Mouse (Mus musculus) spleen, postnatal 0 days (tissue): ENCODE measurements around the gene Zyg11b. TPM values are rescaled to one million over a fixed set of nuclear protein-coding genes. Genes with fewer than 3 reads are reported as not detected.

Experiments
- polyA plus RNA-seq: library from polyadenylated mRNA; unstranded; fragments of >200 nt; fragmentation: Nextera tagmentation; extraction: Ambion mirVana; gene quantifications from 2 replicates; pipeline ENCODE4 v1.2.1, GENCODE M21; 2015

Gene Zyg11b
- polyA plus RNA-seq: 4.3 and 5.2 TPM in 2 replicates

DNA sequence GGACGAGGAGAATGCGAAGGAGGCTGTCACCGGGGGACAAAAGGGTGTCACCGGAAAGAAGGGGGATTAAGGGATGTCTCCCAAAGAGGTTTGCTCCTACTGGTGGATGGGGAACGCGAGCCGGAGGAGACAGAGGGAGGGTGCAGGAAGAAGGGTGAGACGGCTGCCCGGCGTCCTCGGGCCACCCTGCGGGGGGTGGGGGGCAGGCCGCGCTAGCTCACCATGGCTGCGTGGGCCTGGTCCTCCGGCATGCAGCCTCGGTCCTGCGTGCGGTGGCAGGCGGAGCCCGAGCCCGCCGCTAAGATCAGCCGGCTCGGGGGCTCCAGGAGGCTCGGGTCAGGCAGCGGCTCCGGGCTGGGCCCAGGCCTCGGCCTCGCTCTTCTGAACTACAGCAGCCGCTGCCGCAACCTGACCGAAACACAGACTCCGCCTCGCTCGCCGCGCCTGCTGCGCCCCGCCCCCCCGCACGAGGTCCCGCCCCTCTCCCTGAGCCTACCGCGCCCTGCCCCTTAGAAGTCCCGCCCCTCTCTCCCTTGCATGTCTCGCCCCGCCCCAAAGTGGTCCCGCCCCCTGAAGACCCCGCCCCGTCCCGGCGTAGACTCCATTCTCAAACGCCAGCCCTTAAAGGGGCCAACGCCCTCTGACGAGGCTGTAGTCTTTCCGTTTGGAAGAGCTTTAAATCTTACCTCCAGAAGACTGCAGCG, at the start of gene Zyg11b:
Gene Zyg11b, minus strand, starts transcription at position 427 of the 704 bp plus-strand sequence.

DNA sequence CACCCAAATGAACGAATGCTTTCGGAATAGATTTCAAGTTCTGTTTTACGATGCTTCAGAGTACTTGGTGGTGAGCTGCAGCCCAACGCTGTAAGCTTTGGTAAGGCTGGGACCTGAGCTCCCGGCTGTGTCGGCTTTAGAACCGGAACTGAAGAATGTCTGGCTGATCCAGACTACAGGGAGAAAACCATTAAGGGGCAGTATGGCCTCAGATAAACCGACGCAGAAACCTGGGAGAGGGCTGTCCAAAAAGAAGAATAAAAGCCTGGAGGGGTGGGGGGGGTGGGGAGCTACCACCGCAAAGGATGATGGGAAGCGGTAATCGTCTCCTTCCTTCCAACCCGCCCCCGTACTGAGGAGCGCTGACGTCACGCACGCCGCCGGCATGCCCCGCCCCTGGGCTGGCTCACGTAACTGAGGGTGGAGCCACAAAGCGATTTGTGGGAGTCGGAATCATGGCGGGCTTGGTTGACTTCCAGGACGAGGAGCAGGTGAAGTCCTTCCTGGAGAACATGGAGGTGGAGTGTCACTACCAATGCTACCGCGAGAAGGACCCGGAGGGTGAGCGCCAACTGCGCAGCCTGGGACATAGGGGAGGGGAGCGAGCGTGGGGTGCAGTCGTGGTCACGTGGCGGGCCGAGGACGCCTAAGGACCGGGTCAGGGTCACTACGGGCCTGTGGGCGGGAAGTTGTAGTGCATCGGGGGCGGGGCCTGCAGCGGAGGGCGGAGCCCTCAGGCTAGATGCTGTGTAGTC, 27.0 kb upstream of the Zyg11b start, which contains the start of gene Coa7:
Gene Coa7, plus strand, starts transcription at position 411 of the 755 bp plus-strand sequence.

DNA sequence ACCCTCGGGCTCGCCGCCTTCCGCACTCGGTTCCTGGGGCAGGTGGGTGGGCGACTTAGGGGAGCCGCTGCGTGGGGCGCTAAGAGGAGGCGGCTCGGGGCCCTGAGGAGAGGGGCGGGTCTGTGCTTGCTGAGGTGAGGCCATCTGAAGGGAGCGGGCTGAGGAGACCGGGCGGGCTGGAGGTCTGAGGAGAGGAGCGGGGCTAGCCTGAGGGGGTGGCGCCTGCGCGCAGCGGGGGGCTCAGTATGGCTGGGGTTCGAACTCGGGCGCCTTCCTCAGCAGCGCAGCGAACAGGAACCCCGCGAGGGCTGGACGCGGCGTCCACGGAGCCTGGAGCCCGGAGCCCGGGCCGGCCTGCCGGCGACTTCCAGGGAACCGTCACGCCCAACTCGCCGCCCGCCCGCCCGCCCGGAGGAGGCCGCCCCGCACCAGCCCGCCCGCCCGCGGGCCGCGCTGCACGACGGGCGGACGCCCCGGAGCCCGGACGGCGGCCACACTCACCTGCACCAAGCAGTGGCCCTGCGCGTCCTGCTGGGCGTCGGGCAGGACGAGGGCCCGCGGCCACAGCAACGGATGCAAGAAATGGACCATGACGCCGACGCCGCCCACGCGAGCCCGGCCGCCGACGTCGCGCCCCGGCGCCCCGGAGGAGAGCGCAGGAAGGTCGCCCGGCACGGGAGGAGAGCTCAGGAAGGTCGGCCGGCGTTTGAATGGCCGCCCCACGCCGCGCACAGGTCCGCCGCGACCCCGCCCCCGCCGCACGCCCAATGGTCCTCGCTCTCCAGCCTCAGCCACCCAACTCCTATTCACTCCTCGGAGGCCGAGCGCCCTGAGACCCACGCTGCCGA, 83.3 kb downstream of the Zyg11b start, which contains the start of gene Zyg11a:
Gene Zyg11a, minus strand, starts transcription at position 717 of the 848 bp plus-strand sequence.

Other genes with a start within 250 kb of the Zyg11b start
- gene Podn, start 204.7 kb downstream of the Zyg11b start, polyA plus RNA-seq: 1.5 and 2.7 TPM in 2 replicates
- 135 and 145 TPM in 2 replicates for gene Scp2, start 156.1 kb downstream of the Zyg11b start, polyA plus RNA-seq
- gene Echdc2, start 135.7 kb downstream of the Zyg11b start, polyA plus RNA-seq: 2.8 and 3.4 TPM in 2 replicates
- gene Zyg11a, start 83.0 kb downstream of the Zyg11b start, polyA plus RNA-seq: not detected in 2 replicates
- 24.8 and 25.3 TPM in 2 replicates for gene Coa7, start 27.0 kb upstream of the Zyg11b start, polyA plus RNA-seq
- not detected in 2 replicates for gene Shisal2a, start 82.3 kb upstream of the Zyg11b start, polyA plus RNA-seq
- 11.6 and 13.9 TPM in 2 replicates for gene Gpx7, start 105.9 kb upstream of the Zyg11b start, polyA plus RNA-seq
- 37.6 and 41.7 TPM in 2 replicates for gene Tut4, start 158.3 kb upstream of the Zyg11b start, polyA plus RNA-seq